Mouse (Mus musculus) WW6 (cell line): ENCODE results near the gene Cyyr1.
"Not testable (repeated sequence)": the region's sequence is repeated elsewhere in the genome, so short reads cannot be mapped to it uniquely, and the experiment has no call there.

ENCODE experiments used
- DNase-seq: peaks from one replicate; pipeline ENCODE4 v3.0.0-alpha.2; 2013; ENCODE audit warnings: low read depth, low spot score

The Cyyr1 gene

GRCm38 (mm10) chr16:85553297-85553696 lies at the start of gene Cyyr1:
Gene Cyyr1, minus strand, starts transcription at chr16:85553397.
- not testable (repeated sequence) for DNase-seq

GRCm38 (mm10) chr16:85588844-85589243 lies 35.6 kb upstream of the Cyyr1 start:
- DNase-seq: no peak

- no peak for DNase-seq
Observed at GRCm38 (mm10) chr16:85587573-85588226, 34.5 kb upstream of the Cyyr1 start.

GRCm38 (mm10) chr16:85566474-85566873 lies 13.3 kb upstream of the Cyyr1 start:
- no peak for DNase-seq

- DNase-seq: no peak
Observed at GRCm38 (mm10) chr16:85553838-85554237, 641 bp upstream of the Cyyr1 start.

GRCm38 (mm10) chr16:85551976-85552375 lies 1.2 kb downstream of the Cyyr1 start:
- DNase-seq: not testable (repeated sequence)

- DNase-seq: no peak
Observed at GRCm38 (mm10) chr16:85549971-85550567, 3.1 kb downstream of the Cyyr1 start.

GRCm38 (mm10) chr16:85546519-85546918 lies 6.7 kb downstream of the Cyyr1 start:
- no peak for DNase-seq

GRCm38 (mm10) chr16:85541676-85542273 lies 11.4 kb downstream of the Cyyr1 start:
- DNase-seq: no peak

- DNase-seq: no peak
Observed at GRCm38 (mm10) chr16:85541023-85541422, 12.2 kb downstream of the Cyyr1 start.

GRCm38 (mm10) chr16:85538367-85538766 lies 14.8 kb downstream of the Cyyr1 start:
- no peak for DNase-seq

- no peak for DNase-seq
Observed at GRCm38 (mm10) chr16:85536075-85536474, 17.1 kb downstream of the Cyyr1 start.

GRCm38 (mm10) chr16:85527743-85528620 lies 25.2 kb downstream of the Cyyr1 start:
- no peak for DNase-seq

- DNase-seq: no peak
Observed at GRCm38 (mm10) chr16:85524589-85524988, 28.6 kb downstream of the Cyyr1 start.

- DNase-seq: no peak
Observed at GRCm38 (mm10) chr16:85507264-85507663, 45.9 kb downstream of the Cyyr1 start.

GRCm38 (mm10) chr16:85505108-85505507 lies 48.1 kb downstream of the Cyyr1 start:
- no peak for DNase-seq

- DNase-seq: no peak
Observed at GRCm38 (mm10) chr16:85503416-85503815, 49.8 kb downstream of the Cyyr1 start.

GRCm38 (mm10) chr16:85495837-85496236 lies 57.4 kb downstream of the Cyyr1 start:
- no peak for DNase-seq

GRCm38 (mm10) chr16:85488105-85488607 lies 65.0 kb downstream of the Cyyr1 start:
- DNase-seq: no peak

- DNase-seq: no peak
Observed at GRCm38 (mm10) chr16:85487266-85487665, 65.9 kb downstream of the Cyyr1 start.

- DNase-seq: no peak
Observed at GRCm38 (mm10) chr16:85484557-85484956, 68.6 kb downstream of the Cyyr1 start.

- DNase-seq: no peak
Observed at GRCm38 (mm10) chr16:85474552-85475071, 78.6 kb downstream of the Cyyr1 start.
